Mouse (Mus musculus): ENCODE data around the gene Plppr2.

Plppr2 gene

GRCm38 (mm10) chr9:21962010-21962409 lies 25.2 kb downstream of the Plppr2 start:
- peak; percentile 38 for DNase-seq

- peak; percentile 86 for DNase-seq
Observed at GRCm38 (mm10) chr9:21962416-21963059, 25.7 kb downstream of the Plppr2 start.

GRCm38 (mm10) chr9:21963417-21963816 lies 26.6 kb downstream of the Plppr2 start, which contains the start of gene Epor:
TSS of gene Epor (minus strand) at chr9:21963506.
- peak; percentile 83 for DNase-seq

- no peak for DNase-seq
Observed at GRCm38 (mm10) chr9:21968883-21969282, 32.0 kb downstream of the Plppr2 start.

GRCm38 (mm10) chr9:21969304-21969703 lies 32.5 kb downstream of the Plppr2 start:
- no peak for DNase-seq

- no peak for DNase-seq
Observed at GRCm38 (mm10) chr9:21976626-21977175, 39.9 kb downstream of the Plppr2 start.

GRCm38 (mm10) chr9:21977331-21977730 lies 40.5 kb downstream of the Plppr2 start:
- DNase-seq, result no peak

- DNase-seq, result peak; percentile 52
Observed at GRCm38 (mm10) chr9:21977972-21978371, 41.1 kb downstream of the Plppr2 start.

- no peak for DNase-seq
Observed at GRCm38 (mm10) chr9:21978398-21979128, 41.7 kb downstream of the Plppr2 start.

GRCm38 (mm10) chr9:21983911-21984310 lies 47.1 kb downstream of the Plppr2 start:
- DNase-seq, result no peak

- DNase-seq, result peak; percentile 39
Observed at GRCm38 (mm10) chr9:21987592-21988342, 50.9 kb downstream of the Plppr2 start.

GRCm38 (mm10) chr9:21988421-21989101 lies 51.7 kb downstream of the Plppr2 start:
- peak; percentile 76 for DNase-seq

GRCm38 (mm10) chr9:21989230-21990110 lies 52.6 kb downstream of the Plppr2 start, which contains the start of gene Rgl3:
TSS of gene Rgl3 (minus strand) at chr9:21989446.
- DNase-seq, result peak; percentile 86

- no peak for DNase-seq
Observed at GRCm38 (mm10) chr9:21992227-21992626, 55.4 kb downstream of the Plppr2 start.

GRCm38 (mm10) chr9:21996178-21996867 lies 59.5 kb downstream of the Plppr2 start:
- no peak for DNase-seq
